Mouse (Mus musculus): Measurements from ENCODE around the gene Shcbp1l.

The Shcbp1l gene

GRCm38 (mm10) chr1:153487500-153487879 is 62.5 kb downstream of the Shcbp1l start, which contains the start of gene Dhx9:
Gene Dhx9 (minus strand): TSS chr1:153487660.
- peak; percentile 98 for DNase-seq (ENCODE audit: low spot score)

GRCm38 (mm10) chr1:153489132-153489531 is 64.2 kb downstream of the Shcbp1l start:
- peak; percentile 70 for DNase-seq (ENCODE audit: low spot score)

GRCm38 (mm10) chr1:153489540-153489939 is 64.6 kb downstream of the Shcbp1l start:
- no peak for DNase-seq (ENCODE audit: low spot score)

- no peak for DNase-seq (ENCODE audit: low spot score)
Observed at GRCm38 (mm10) chr1:153489963-153490362, 65.0 kb downstream of the Shcbp1l start.

- DNase-seq (ENCODE audit: low spot score): no peak
Observed at GRCm38 (mm10) chr1:153491345-153491744, 66.4 kb downstream of the Shcbp1l start.

GRCm38 (mm10) chr1:153491822-153492221 is 66.9 kb downstream of the Shcbp1l start:
- DNase-seq (ENCODE audit: low spot score): no peak

GRCm38 (mm10) chr1:153493338-153493737 is 68.4 kb downstream of the Shcbp1l start:
- no peak for DNase-seq (ENCODE audit: low spot score)

- DNase-seq (ENCODE audit: low spot score): no peak
Observed at GRCm38 (mm10) chr1:153493931-153494330, 69.0 kb downstream of the Shcbp1l start.

GRCm38 (mm10) chr1:153496030-153496429 is 71.1 kb downstream of the Shcbp1l start:
- no peak for DNase-seq (ENCODE audit: low spot score)

GRCm38 (mm10) chr1:153500030-153500429 is 75.1 kb downstream of the Shcbp1l start:
- no peak for DNase-seq (ENCODE audit: low spot score)

GRCm38 (mm10) chr1:153501644-153502321 is 76.8 kb downstream of the Shcbp1l start:
- no peak for DNase-seq (ENCODE audit: low spot score)
